Mouse (Mus musculus) bone marrow macrophage, adult 2 months (primary cell): ENCODE measurements around the gene Cdc6.

Source experiments
- CTCF ChIP-seq: IDR thresholded peaks from 2 replicates; pipeline ENCODE4 v1.5.1; 2012; ENCODE audit warnings: low read depth, mild to moderate bottlenecking, low read length, moderate library complexity
- POLR2A ChIP-seq: IDR thresholded peaks from 2 replicates; pipeline ENCODE4 v1.6.1; 2012; ENCODE audit warnings: mild to moderate bottlenecking, low read depth, low read length, borderline replicate concordance

GRCm38 (mm10) chr11:98938701-98939083 lies 31.1 kb downstream of the Cdc6 start:
- TF ChIP-seq POLR2A (no peak), CTCF (no peak)
